Mouse (Mus musculus) ES-Bruce4 (cell line): ENCODE measurements around the gene Ppp4r1. TPM values are rescaled to one million over a fixed set of nuclear protein-coding genes. Genes with fewer than 3 reads are reported as not detected.

ENCODE experiments used
- H3K27ac ChIP-seq: 2 replicates; pipeline ENCODE4 v1.5.1; 2012; ENCODE audit warnings: low read length, inconsistent platforms; ENCODE audit not compliant: insufficient read depth
- H3K27me3 ChIP-seq: 2 replicates; pipeline ENCODE4 v1.6.1; 2012; ENCODE audit warnings: mild to moderate bottlenecking, low read length, inconsistent platforms; ENCODE audit not compliant: control insufficient read depth, poor library complexity, insufficient read depth, severe bottlenecking
- H3K36me3 ChIP-seq: 2 replicates; pipeline ENCODE4 v1.6.1; 2012; ENCODE audit warnings: inconsistent platforms, mild to moderate bottlenecking, low read length, moderate library complexity; ENCODE audit not compliant: control insufficient read depth, poor library complexity, insufficient read depth, severe bottlenecking
- H3K4me1 ChIP-seq: one replicate; pipeline ENCODE4 v1.8.1; 2011; ENCODE audit warnings: low read length; ENCODE audit not compliant: control insufficient read depth, insufficient read depth
- H3K4me3 ChIP-seq: 2 replicates; pipeline ENCODE4 v1.5.1; 2011; ENCODE audit warnings: low read depth, mild to moderate bottlenecking, low read length
- H3K9ac ChIP-seq: 2 replicates; pipeline ENCODE4 v1.6.1; 2012; ENCODE audit warnings: low read depth, mild to moderate bottlenecking, inconsistent platforms; ENCODE audit not compliant: poor library complexity, severe bottlenecking
- H3K9me3 ChIP-seq: replicated peaks from 2 replicates; pipeline ENCODE4 v1.6.1; 2012; ENCODE audit warnings: mild to moderate bottlenecking, low read length, inconsistent platforms; ENCODE audit not compliant: control insufficient read depth, poor library complexity, insufficient read depth, severe bottlenecking
- CTCF ChIP-seq: IDR thresholded peaks from one replicate; pipeline ENCODE4 v1.8.1; 2011; ENCODE audit warnings: low read depth, low read length
- EP300 ChIP-seq: IDR thresholded peaks from 2 replicates; pipeline ENCODE4 v1.6.1; 2011; ENCODE audit warnings: low read depth, low read length; ENCODE audit not compliant: insufficient read depth
- POLR2A ChIP-seq: IDR thresholded peaks from one replicate; pipeline ENCODE4 v1.8.1; 2011; ENCODE audit warnings: low read length; ENCODE audit not compliant: insufficient read depth
- polyA plus RNA-seq: library from polyadenylated mRNA; stranded (reverse); fragments of >200 nt; gene quantifications from 2 replicates; pipeline ENCODE4 v1.2.4, GENCODE M21; 2011; ENCODE audit warnings: low read depth; ENCODE audit not compliant: missing spikeins, insufficient read depth, insufficient read length

The Ppp4r1 gene
- polyA plus RNA-seq, 1 experiment: 48.4 TPM

- Histone ChIP-seq H3K9me3 (peaks cover 12% of the 10 kb centered on the region), H3K4me3 (no peak overlapping the region), H3K9ac (no peak overlapping the region), H3K27ac (no peak overlapping the region), H3K36me3 (peaks cover 4% of the 10 kb centered on the region; the same call in 1 of the 2 replicates), H3K4me1 (no peaks in the 10 kb centered on the region), H3K27me3 (no peaks in the 10 kb centered on the region)
- peak; percentile 5 for TF ChIP-seq CTCF
- TF ChIP-seq POLR2A: no peak
Observed at GRCm38 (mm10) chr17:65851749-65852148, 69.4 kb downstream of the Ppp4r1 start.

- Histone ChIP-seq H3K9ac (no peak overlapping the region), H3K36me3 (peaks cover 16% of the 10 kb centered on the region), H3K27ac (no peak overlapping the region), H3K4me1 (no peaks in the 10 kb centered on the region), H3K4me3 (no peak overlapping the region), H3K9me3 (peaks cover 17% of the 10 kb centered on the region), H3K27me3 (no peaks in the 10 kb centered on the region)
- TF ChIP-seq EP300 (no peak), CTCF (no peak), POLR2A (no peak)
Observed at GRCm38 (mm10) chr17:65853326-65853725, 71.0 kb downstream of the Ppp4r1 start.

- Histone ChIP-seq H3K4me1 (no peaks in the 10 kb centered on the region), H3K27me3 (no peaks in the 10 kb centered on the region), H3K4me3 (no peak overlapping the region), H3K9ac (no peak overlapping the region), H3K27ac (no peak overlapping the region), H3K9me3 (peaks cover 17% of the 10 kb centered on the region), H3K36me3 (peaks cover 19% of the 10 kb centered on the region)
- no peak for TF ChIP-seq EP300
- no peak for TF ChIP-seq POLR2A
- no peak for TF ChIP-seq CTCF
Observed at GRCm38 (mm10) chr17:65854006-65854405, 71.6 kb downstream of the Ppp4r1 start.

DNA sequence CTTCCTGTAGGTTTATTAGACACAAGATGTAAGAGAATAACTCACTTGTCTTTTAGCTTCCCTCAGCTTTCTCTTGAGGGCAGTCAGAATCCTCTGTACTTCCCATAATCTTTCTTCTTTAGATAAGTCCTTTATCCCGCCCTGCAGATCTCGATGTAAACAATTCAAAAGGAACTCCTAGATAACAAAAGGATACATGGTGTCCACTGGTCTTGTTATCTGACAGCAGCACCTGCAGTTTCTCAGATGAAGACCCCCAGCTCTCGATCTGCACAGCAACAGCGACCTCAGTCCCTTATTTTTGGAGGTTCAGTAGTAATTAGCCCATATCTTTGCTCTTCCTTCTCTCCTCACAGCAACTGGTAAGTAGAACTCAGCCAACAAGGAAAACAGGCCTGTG lies 75.2 kb downstream of the Ppp4r1 start:
- Histone ChIP-seq H3K27me3 (no peaks in the 10 kb centered on the region), H3K4me1 (no peaks in the 10 kb centered on the region), H3K36me3 (peaks cover 21% of the 10 kb centered on the region), H3K27ac (no peak overlapping the region), H3K9me3 (peaks cover 17% of the 10 kb centered on the region), H3K4me3 (no peak overlapping the region), H3K9ac (no peak overlapping the region)
- TF ChIP-seq CTCF (no peak), POLR2A (no peak), EP300 (no peak)

GRCm38 (mm10) chr17:65862579-65862978 lies 80.2 kb downstream of the Ppp4r1 start:
- Histone ChIP-seq H3K9ac (no peak overlapping the region), H3K27me3 (no peaks in the 10 kb centered on the region), H3K36me3 (peaks cover 21% of the 10 kb centered on the region), H3K9me3 (peaks cover 5% of the 10 kb centered on the region; the same call in 1 of the 2 replicates), H3K4me1 (peaks cover 4% of the 10 kb centered on the region), H3K27ac (no peak overlapping the region), H3K4me3 (no peak overlapping the region)
- TF ChIP-seq CTCF (peak; percentile 67), POLR2A (no peak), EP300 (no peak)

- Histone ChIP-seq H3K36me3 (peaks cover 9% of the 10 kb centered on the region), H3K27me3 (no peaks in the 10 kb centered on the region), H3K9ac (no peak overlapping the region), H3K4me1 (peaks cover 4% of the 10 kb centered on the region), H3K4me3 (no peak overlapping the region), H3K9me3 (no peaks in the 10 kb centered on the region), H3K27ac (no peak overlapping the region)
- TF ChIP-seq CTCF (no peak), POLR2A (no peak), EP300 (no peak)
Observed at GRCm38 (mm10) chr17:65863830-65864229, 81.5 kb downstream of the Ppp4r1 start.
